18 mouse cellular contexts compared by ENCODE assay signal in the genomic region with DNA sequence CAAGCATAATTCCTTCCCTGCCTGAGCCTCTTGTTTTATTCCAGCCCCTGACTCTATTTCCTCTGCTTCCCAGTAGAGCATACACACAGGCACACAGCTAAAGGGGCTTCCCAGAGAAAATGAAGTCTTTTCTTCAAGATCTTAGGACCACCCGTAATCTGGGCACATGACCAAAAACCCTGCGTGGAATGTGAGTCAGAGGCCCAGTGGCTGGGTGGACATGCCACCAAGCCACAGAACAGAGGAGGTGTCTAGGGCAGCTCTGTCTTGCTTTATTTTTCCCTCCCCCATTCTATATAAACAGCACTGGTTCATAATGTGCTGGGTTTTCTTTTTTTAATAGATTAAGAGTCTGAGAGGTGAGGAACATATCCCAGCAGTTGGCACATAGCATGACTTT.
DNase-seq lines count a peak whose midpoint lies in the region; ATAC-seq and TF ChIP-seq lines count a peak whose summit lies in the region.
"Had no signal": no experiment of that assay in that cellular context is flagged by ENCODE, and none has a peak within 500 bp of the region (broad histone marks: within the 10 kb centered on the region; RNA-seq: fewer than 3 reads in every experiment).

No protein-coding gene starts in this region.

- H3K4me2 ChIP-seq in hindbrain, embryonic 16.5 days (ENCODE audit: low read length): no peak overlapping the region
- no peak overlapping the region for H3K4me2 ChIP-seq in neural tube, embryonic 13.5 days
- H3K4me2 ChIP-seq in hindbrain, embryonic 13.5 days: no peak overlapping the region
- no peak overlapping the region for H3K4me2 ChIP-seq in midbrain, postnatal 0 days (ENCODE audit: low read depth, low read length, poor library complexity, severe bottlenecking)
- H3K4me2 ChIP-seq: embryonic facial prominence, embryonic 13.5 days; heart, embryonic 11.5 days; liver, embryonic 12.5 days had no signal

- H3K27me3 ChIP-seq in hindbrain, embryonic 10.5 days (ENCODE audit: insufficient read depth, poor library complexity, severe bottlenecking): peaks cover 5% of the 10 kb centered on the region; the same call in 1 of the 2 replicates
- no peaks in the 10 kb centered on the region for H3K27me3 ChIP-seq in hindbrain, embryonic 16.5 days (replicated peaks; ENCODE audit: control insufficient read depth, insufficient read depth, low read length)
- no peaks in the 10 kb centered on the region for H3K27me3 ChIP-seq in neural tube, embryonic 13.5 days
- 0 out of 2 replicates have a peak, but pooled peaks cover 3% of the 10 kb centered on the region for H3K27me3 ChIP-seq in hindbrain, embryonic 13.5 days
- H3K27me3 ChIP-seq in midbrain, postnatal 0 days (ENCODE audit: insufficient read depth, low read length): no peaks in the 10 kb centered on the region
- H3K27me3 ChIP-seq: embryonic facial prominence, embryonic 13.5 days; liver, embryonic 12.5 days had no signal

- no peak for TF ChIP-seq CTCF in midbrain, postnatal 0 days (IDR thresholded peaks at IDR 0.05)

- H3K4me1 ChIP-seq in hindbrain, embryonic 10.5 days (replicated peaks): peaks cover 53% of the 10 kb centered on the region
- H3K4me1 ChIP-seq in hindbrain, embryonic 16.5 days (ENCODE audit: control insufficient read depth, insufficient read depth, low read depth, low read length): peaks cover 26% of the 10 kb centered on the region
- H3K4me1 ChIP-seq in neural tube, embryonic 13.5 days (replicated peaks): peaks cover 43% of the 10 kb centered on the region
- peaks cover 48% of the 10 kb centered on the region for H3K4me1 ChIP-seq in hindbrain, embryonic 13.5 days (replicated peaks)
- H3K4me1 ChIP-seq in midbrain, postnatal 0 days (ENCODE audit: insufficient read depth, low read length): no peaks in the 10 kb centered on the region; the same call in 1 of the 2 replicates
- H3K4me1 ChIP-seq: liver, embryonic 12.5 days had no signal

- ATAC-seq in hindbrain, embryonic 16.5 days: no peak
- ATAC-seq in neural tube, embryonic 13.5 days (ENCODE audit: low read depth): no peak
- ATAC-seq in hindbrain, embryonic 13.5 days (ENCODE audit: low FRiP score): no peak
- ATAC-seq in midbrain, postnatal 0 days (ENCODE audit: low FRiP score): no peak
- no peak for ATAC-seq in megakaryocyte, adult 5-6 weeks (ENCODE audit: poor library complexity, severe bottlenecking)
- ATAC-seq: intestine, postnatal 0 days; liver, embryonic 12.5 days; Patski had no signal

- H3K9ac ChIP-seq in hindbrain, embryonic 16.5 days (ENCODE audit: low read depth, low read length): no peak overlapping the region
- H3K9ac ChIP-seq in neural tube, embryonic 13.5 days: no peak overlapping the region
- H3K9ac ChIP-seq in hindbrain, embryonic 13.5 days: no peak overlapping the region
- no peak overlapping the region for H3K9ac ChIP-seq in midbrain, postnatal 0 days (replicated peaks; ENCODE audit: low read length, poor library complexity, severe bottlenecking)
- H3K9ac ChIP-seq: embryonic facial prominence, embryonic 13.5 days; liver, embryonic 12.5 days had no signal

- H3K4me3 ChIP-seq in hindbrain, embryonic 10.5 days: no peak overlapping the region
- H3K4me3 ChIP-seq in hindbrain, embryonic 16.5 days (ENCODE audit: low read length): no peak overlapping the region
- H3K4me3 ChIP-seq in neural tube, embryonic 13.5 days: no peak overlapping the region
- no peak overlapping the region for H3K4me3 ChIP-seq in hindbrain, embryonic 13.5 days
- H3K4me3 ChIP-seq in midbrain, postnatal 0 days (ENCODE audit: low read depth, low read length): no peak overlapping the region
- H3K4me3 ChIP-seq: embryonic facial prominence, embryonic 13.5 days; limb, embryonic 10.5 days; liver, embryonic 12.5 days had no signal

- no peaks in the 10 kb centered on the region for H3K9me3 ChIP-seq in hindbrain, embryonic 10.5 days
- no peaks in the 10 kb centered on the region for H3K9me3 ChIP-seq in hindbrain, embryonic 16.5 days (ENCODE audit: control insufficient read depth, low read length)
- H3K9me3 ChIP-seq in neural tube, embryonic 13.5 days: no peaks in the 10 kb centered on the region
- H3K9me3 ChIP-seq in hindbrain, embryonic 13.5 days: no peaks in the 10 kb centered on the region
- H3K9me3 ChIP-seq in midbrain, postnatal 0 days (ENCODE audit: low read length): no peaks in the 10 kb centered on the region
- H3K9me3 ChIP-seq: embryonic facial prominence, embryonic 13.5 days; limb, embryonic 10.5 days; liver, embryonic 12.5 days had no signal

- H3K36me3 ChIP-seq in hindbrain, embryonic 10.5 days: no peaks in the 10 kb centered on the region
- H3K36me3 ChIP-seq in hindbrain, embryonic 16.5 days (ENCODE audit: control insufficient read depth, insufficient read depth, low read length): no peaks in the 10 kb centered on the region
- no peaks in the 10 kb centered on the region for H3K36me3 ChIP-seq in neural tube, embryonic 13.5 days
- H3K36me3 ChIP-seq in hindbrain, embryonic 13.5 days: no peaks in the 10 kb centered on the region
- H3K36me3 ChIP-seq in midbrain, postnatal 0 days (ENCODE audit: insufficient read depth, low read length): no peaks in the 10 kb centered on the region
- H3K36me3 ChIP-seq: embryonic facial prominence, embryonic 13.5 days; limb, embryonic 10.5 days; liver, embryonic 12.5 days had no signal

- WGBS in hindbrain, embryonic 10.5 days: 90% methylated on average over 2 of the region's 2 CpGs
- 31% methylated on average over 2 of the region's 2 CpGs for WGBS in hindbrain, embryonic 16.5 days
- WGBS in neural tube, embryonic 13.5 days: 60% methylated on average over 2 of the region's 2 CpGs
- WGBS in hindbrain, embryonic 13.5 days: 48% methylated on average over 2 of the region's 2 CpGs
- 49% methylated on average over 2 of the region's 2 CpGs for WGBS in midbrain, postnatal 0 days

- no peak for DNase-seq in hindbrain, embryonic 10.5 days (ENCODE audit: low spot score)
- no peak for DNase-seq in neural tube, embryonic 10.5 days (ENCODE audit: extremely low spot score, low spot score)
- peak; percentile 40 for DNase-seq in midbrain, postnatal 0 days (ENCODE audit: low spot score)
- no peak for DNase-seq in urinary bladder, postnatal 4 days (ENCODE audit: low spot score in 2 of 2)
- DNase-seq: cerebellum, adult 11 months; gastrocnemius, postnatal 25 days; kidney, postnatal 25 days; thymus, adult 18-20 months had no signal

- peak overlapping the region; percentile 64 for H3K27ac ChIP-seq in hindbrain, embryonic 10.5 days
- no peak overlapping the region for H3K27ac ChIP-seq in hindbrain, embryonic 16.5 days (ENCODE audit: low read depth, low read length)
- H3K27ac ChIP-seq in neural tube, embryonic 13.5 days (replicated peaks): peak overlapping the region; percentile 85
- H3K27ac ChIP-seq in hindbrain, embryonic 13.5 days: peak overlapping the region; percentile 78
- H3K27ac ChIP-seq in midbrain, postnatal 0 days (ENCODE audit: low read depth, low read length): no peak overlapping the region
- H3K27ac ChIP-seq: embryonic facial prominence, embryonic 13.5 days; limb, embryonic 10.5 days; liver, embryonic 12.5 days had no signal

Comparison
In these comparisons a context has a peak if more than half of its experiments do, and no peak if none do; other contexts are left out.
1. H3K27ac ChIP-seq: peak in hindbrain, embryonic 10.5 days (single experiment), neural tube, embryonic 13.5 days (single experiment) and hindbrain, embryonic 13.5 days (single experiment); none in hindbrain, embryonic 16.5 days (single experiment) and midbrain, postnatal 0 days (single experiment).